In genomic region chr3:87952440-87952839, GRCm38 (mm10) we compare ENCODE assay signal across 10 mouse cellular contexts. TPM values are rescaled to one million over a fixed set of nuclear protein-coding genes. Genes with fewer than 3 reads are reported as not detected.
A peak's percentile ranks its signal among the peaks of the same experiment; 100 is the strongest.
DNase-seq lines count a peak whose midpoint lies in the region; TF ChIP-seq lines count a peak whose summit lies in the region.
"Had no signal": no experiment of that assay in that cellular context is flagged by ENCODE, and none has a peak within 500 bp of the region (broad histone marks: within the 10 kb centered on the region; RNA-seq: fewer than 3 reads in every experiment).

No protein-coding gene starts in this region.

- WGBS in kidney, adult 2 months = 18% methylated on average over 5 of the region's 5 CpGs
- 8% methylated on average over 5 of the region's 5 CpGs for WGBS in forebrain, embryonic 10.5 days

- no peaks in the 10 kb centered on the region for H3K9me3 ChIP-seq in forebrain, embryonic 10.5 days

- H3K36me3 ChIP-seq in kidney, adult 2 months (ENCODE audit: control insufficient read depth, insufficient read depth, low read length) = no peaks in the 10 kb centered on the region
- peaks cover 43% of the 10 kb centered on the region for H3K36me3 ChIP-seq in forebrain, embryonic 10.5 days (replicated peaks)

- no peak for TF ChIP-seq POLR2A in kidney, adult 2 months (IDR thresholded peaks at IDR 0.05; ENCODE audit: low read depth, low read length)

- no peaks in the 10 kb centered on the region for H3K4me1 ChIP-seq in kidney, adult 2 months (ENCODE audit: control insufficient read depth, insufficient read depth, low read length)
- peaks cover 72% of the 10 kb centered on the region for H3K4me1 ChIP-seq in forebrain, embryonic 10.5 days

- H3K27me3 ChIP-seq in kidney, adult 2 months (replicated peaks; ENCODE audit: control insufficient read depth, insufficient read depth, low read length) = peaks cover 2% of the 10 kb centered on the region; the same call in 1 of the 2 replicates
- peaks cover 17% of the 10 kb centered on the region; the same call in 1 of the 2 replicates for H3K27me3 ChIP-seq in forebrain, embryonic 10.5 days (ENCODE audit: poor library complexity, severe bottlenecking)

- DNase-seq in kidney, adult 2 months = no peak
- DNase-seq in kidney, adult 18-20 months = no peak
- no peak for DNase-seq in forebrain, embryonic 10.5 days (ENCODE audit: extremely low spot score, low spot score)
- DNase-seq in kidney, postnatal 4 days = peak; percentile 67 to 78
- peak; percentile 45 for DNase-seq in neural tube, embryonic 10.5 days (ENCODE audit: extremely low spot score, low spot score)
- DNase-seq in adrenal gland, postnatal 10 days = no peak
- no peak for DNase-seq in thymus, postnatal 0 days (ENCODE audit: low spot score)
- no peak for DNase-seq in adrenal gland, adult (ENCODE audit: inconsistent age in 2 of 2, low spot score in 1 of 2)
- DNase-seq: right cerebral cortex, adult 18-20 months had no signal

- TF ChIP-seq CTCF in kidney, adult 2 months (conservative IDR thresholded peaks at IDR 0.05; ENCODE audit: insufficient read depth, insufficient read length, low read depth, low read length) = no peak

- H3K4me3 ChIP-seq in kidney, adult 2 months (ENCODE audit: insufficient read depth, low read depth, low read length) = 0 out of 2 replicates have a peak overlapping the region, but pooled peaks have one; percentile 15
- peak overlapping the region; percentile 76 for H3K4me3 ChIP-seq in forebrain, embryonic 10.5 days

- H3K27ac ChIP-seq in kidney, adult 2 months (ENCODE audit: insufficient read depth, low read depth, low read length) = no peak overlapping the region
- peak overlapping the region; percentile 95 for H3K27ac ChIP-seq in forebrain, embryonic 10.5 days

RNA-seq across cellular contexts. Expression of gene Crabp2, which starts 4.0 kb away (rescaled TPM):
- polyA plus RNA-seq in kidney, adult 2 months (2012; rRNA removed) = 0.88 and 0.94 TPM in 2 replicates
- 834 and 866 TPM in 2 replicates for polyA plus RNA-seq in forebrain, embryonic 10.5 days (2016; fragmentation: Nextera tagmentation; extraction: Ambion mirVana)
- under 1 TPM; 0.48 to 0.76 TPM for total RNA-seq in adrenal gland, postnatal 10 days (2021)
- polyA plus RNA-seq in thymus, postnatal 0 days (2015; fragmentation: Nextera tagmentation; extraction: Ambion mirVana) = 35.5 and 38.1 TPM in 2 replicates
- polyA plus RNA-seq: large intestine, adult 2 months had no signal

RNA-seq across cellular contexts. Expression of gene Nes, which starts 18.4 kb away (rescaled TPM):
- polyA plus RNA-seq in kidney, adult 2 months (2012; rRNA removed) = 7.2 and 7.5 TPM in 2 replicates
- polyA plus RNA-seq in forebrain, embryonic 10.5 days (2016; fragmentation: Nextera tagmentation; extraction: Ambion mirVana) = 81.2 and 86.9 TPM in 2 replicates
- 10 to 100 TPM; 17.7 to 23.3 TPM for total RNA-seq in adrenal gland, postnatal 10 days (2021)
- polyA plus RNA-seq in thymus, postnatal 0 days (2015; fragmentation: Nextera tagmentation; extraction: Ambion mirVana) = 3.2 and 4.5 TPM in 2 replicates

RNA-seq across cellular contexts. Expression of gene Rrnad1, which starts 21.9 kb away (rescaled TPM):
- 19.3 and 27.3 TPM in 2 replicates for polyA plus RNA-seq in kidney, adult 2 months (2012; rRNA removed)
- 19.1 and 22.8 TPM in 2 replicates for polyA plus RNA-seq in forebrain, embryonic 10.5 days (2016; fragmentation: Nextera tagmentation; extraction: Ambion mirVana)
- total RNA-seq in adrenal gland, postnatal 10 days (2021) = 10 to 100 TPM; 12.4 to 16.3 TPM
- polyA plus RNA-seq in thymus, postnatal 0 days (2015; fragmentation: Nextera tagmentation; extraction: Ambion mirVana) = 15.7 and 16.6 TPM in 2 replicates

RNA-seq across cellular contexts. Expression of gene Isg20l2, which starts 22.3 kb away (rescaled TPM):
- 11.0 and 11.5 TPM in 2 replicates for polyA plus RNA-seq in kidney, adult 2 months (2012; rRNA removed)
- polyA plus RNA-seq in forebrain, embryonic 10.5 days (2016; fragmentation: Nextera tagmentation; extraction: Ambion mirVana) = 87.7 and 88.3 TPM in 2 replicates
- total RNA-seq in adrenal gland, postnatal 10 days (2021) = 10 to 100 TPM; 22.9 to 24.3 TPM
- polyA plus RNA-seq in thymus, postnatal 0 days (2015; fragmentation: Nextera tagmentation; extraction: Ambion mirVana) = 58.9 and 61.4 TPM in 2 replicates

RNA-seq across cellular contexts. Expression of gene Mrpl24, which starts 33.1 kb away (rescaled TPM):
- polyA plus RNA-seq in kidney, adult 2 months (2012; rRNA removed) = 71.9 and 100 TPM in 2 replicates
- 71.4 and 74.8 TPM in 2 replicates for polyA plus RNA-seq in forebrain, embryonic 10.5 days (2016; fragmentation: Nextera tagmentation; extraction: Ambion mirVana)
- total RNA-seq in adrenal gland, postnatal 10 days (2021) = 100 to 1,000 TPM; 104 to 123 TPM
- 107 and 108 TPM in 2 replicates for polyA plus RNA-seq in thymus, postnatal 0 days (2015; fragmentation: Nextera tagmentation; extraction: Ambion mirVana)

Comparison
In these comparisons a context has a peak if more than half of its experiments do, and no peak if none do; other contexts are left out.
1. DNase-seq: peak in kidney, postnatal 4 days (2 of 2) and neural tube, embryonic 10.5 days (single experiment); none in kidney, adult 2 months (single experiment), kidney, adult 18-20 months (single experiment), forebrain, embryonic 10.5 days (single experiment), adrenal gland, postnatal 10 days (single experiment), thymus, postnatal 0 days (single experiment) and adrenal gland, adult (0 of 2).
2. RNA of gene Crabp2, which starts 4.0 kb away (polyA plus RNA-seq): 834 to 866 TPM in forebrain, embryonic 10.5 days; 35.5 to 38.1 TPM in thymus, postnatal 0 days and 0.88 to 0.94 TPM in kidney, adult 2 months; every median in the first group is over 10 times any median in the second.